Mouse (Mus musculus) CH12.LX (cell line): Measurements from ENCODE around the gene Psmc3ip.

ENCODE experiments used
- CTCF ChIP-seq, 2 experiments: IDR thresholded peaks in 1 of 2; conservative IDR thresholded peaks in 1 of 2; 2 replicates each; pipeline ENCODE4 v1.5.1; 2011 to 2012; ENCODE audit warnings: low read depth in 2 of 2, low read length in 2 of 2, improper control_type of control experiment in 1 of 2, inconsistent platforms in 1 of 2, mild to moderate bottlenecking in 1 of 2, moderate library complexity in 1 of 2
- E2F4 ChIP-seq: IDR thresholded peaks from 2 replicates; pipeline ENCODE4 v1.6.1; 2011; ENCODE audit warnings: low read depth, low read length, improper control_type of control experiment; ENCODE audit not compliant: insufficient replicate concordance
- EP300 ChIP-seq: IDR thresholded peaks from 2 replicates; pipeline ENCODE4 v1.6.1; 2011; ENCODE audit warnings: low read length, improper control_type of control experiment
- JUND ChIP-seq: conservative IDR thresholded peaks from 2 replicates; pipeline ENCODE4 v1.6.1; 2011; ENCODE audit warnings: low read depth, low read length, improper control_type of control experiment
- MXI1 ChIP-seq: IDR thresholded peaks from 2 replicates; pipeline ENCODE4 v1.6.1; 2011; ENCODE audit warnings: mild to moderate bottlenecking, low read depth, low read length, improper control_type of control experiment
- POLR2A ChIP-seq: IDR thresholded peaks from 2 replicates; pipeline ENCODE4 v1.6.1; 2011; ENCODE audit warnings: low read depth, mild to moderate bottlenecking, improper control_type of control experiment, low read length
- ZNF384 ChIP-seq: IDR thresholded peaks from 2 replicates; pipeline ENCODE4 v1.6.1; 2012; ENCODE audit warnings: low read depth, low read length, improper control_type of control experiment, inconsistent platforms

- TF ChIP-seq E2F4: no peak
- no peak for TF ChIP-seq CTCF (conservative IDR thresholded peaks at IDR 0.05 in 1 of 2, IDR thresholded peaks at IDR 0.05 in 1 of 2; ENCODE audit: low read depth in 2 of 2, low read length in 2 of 2)
- no peak for TF ChIP-seq POLR2A
- no peak for TF ChIP-seq MXI1
- TF ChIP-seq JUND: no peak
- no peak for TF ChIP-seq EP300
- TF ChIP-seq ZNF384: no peak
These were observed 47.7 kb downstream of the Psmc3ip start for GRCm38 (mm10) chr11:101047502-101047901.
